8 mouse cellular contexts compared by ENCODE assay signal in the genomic region with DNA sequence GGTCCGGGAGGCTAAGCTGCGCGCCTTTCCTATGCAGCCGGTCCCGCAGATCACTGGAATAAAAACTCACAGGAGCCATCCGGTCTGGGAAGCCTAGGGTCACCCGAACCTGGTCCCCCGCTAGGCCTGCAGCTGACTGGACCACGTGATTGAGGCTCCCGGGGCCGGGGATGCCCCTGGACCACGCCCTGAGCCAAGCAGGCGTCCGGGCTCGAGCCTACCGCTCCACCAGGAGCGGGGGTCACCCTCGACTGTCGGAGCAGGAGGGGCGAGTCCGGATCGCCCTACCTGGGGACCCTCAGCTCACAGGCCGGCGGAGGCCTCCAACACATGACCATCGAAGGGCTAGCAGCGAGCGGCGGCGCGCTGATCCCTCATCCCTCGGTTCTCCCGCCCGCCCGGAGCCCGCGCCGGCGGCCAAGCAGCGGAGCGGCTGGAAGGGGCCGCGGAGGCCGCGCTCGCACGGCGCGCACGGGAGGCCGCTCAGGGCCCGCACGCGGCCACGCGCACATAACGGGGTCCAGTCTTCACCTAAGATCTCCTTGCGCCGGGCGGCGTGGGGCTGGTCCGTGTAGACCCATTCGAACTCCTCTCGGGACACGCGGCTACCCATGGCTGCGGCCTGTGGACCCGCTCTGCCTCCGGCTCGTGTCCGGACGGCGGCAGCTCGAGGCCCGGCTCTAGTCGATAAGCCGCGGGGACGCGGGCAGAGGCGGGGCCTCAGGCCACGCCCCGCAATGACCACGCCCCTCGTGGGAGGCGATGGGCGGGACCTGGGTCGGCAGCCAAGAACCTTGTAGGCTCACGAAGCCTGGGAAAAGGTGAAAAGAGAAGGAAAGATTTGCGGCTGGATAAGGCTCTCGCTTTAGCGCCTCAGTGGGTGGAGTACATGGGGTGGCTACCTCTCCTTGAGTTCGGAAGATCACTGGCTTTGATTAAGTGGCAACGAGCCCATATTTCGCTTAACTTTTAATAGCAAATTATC. TPM values are rescaled to one million over a fixed set of nuclear protein-coding genes. Genes with fewer than 3 reads are reported as not detected.
DNase-seq lines count a peak whose midpoint lies in the region; ATAC-seq and TF ChIP-seq lines count a peak whose summit lies in the region.

TSS of gene Degs1 (minus strand) at position 714 of the 985 bp plus-strand sequence.

- peak within 1 kb of the TSS; percentile 76 for H3K27ac ChIP-seq in MEL (ENCODE audit: control insufficient read depth, low read depth, low read length)
- H3K27ac ChIP-seq in cerebellum, adult 2 months (ENCODE audit: insufficient read depth, low read length), result peak within 1 kb of the TSS; percentile 67
- peak within 1 kb of the TSS; percentile 82 for H3K27ac ChIP-seq in forebrain, postnatal 0 days (ENCODE audit: low read depth, low read length)
- peak within 1 kb of the TSS; percentile 81 for H3K27ac ChIP-seq in lung, embryonic 15.5 days

- TF ChIP-seq EP300 in MEL (IDR thresholded peaks at IDR 0.05; ENCODE audit: low read depth in 1 of 2, low read length in 2 of 2), result peak in 1 of 2 experiments; percentile 38; a peak in 1 of 4 replicates

- DNase-seq in MEL (ENCODE audit: low read depth, low spot score), result peak; percentile 93
- DNase-seq in cerebellum, adult 2 months, result peak; percentile 93 to 96
- DNase-seq in forebrain, postnatal 0 days, result peak; percentile 92
- DNase-seq in heart, postnatal 4 days, result peak; percentile 98
- DNase-seq in layer of hippocampus, adult 8-10 months (ENCODE audit: low spot score in 2 of 2), result peak; percentile 80 to 93
- peak; percentile 89 for DNase-seq in ovary, adult 18-20 months (ENCODE audit: low spot score)
- peak; percentile 92 for DNase-seq in thymus, postnatal 0 days (ENCODE audit: low spot score)

- peaks cover 4 to 12% of the 10 kb centered on the region in 2 experiments; a peak in 3 of 4 replicates for H3K4me1 ChIP-seq in MEL (ENCODE audit: control insufficient read depth in 1 of 2, insufficient read depth in 2 of 2, low read length in 2 of 2)
- H3K4me1 ChIP-seq in cerebellum, adult 2 months (ENCODE audit: control insufficient read depth, insufficient read depth, low read length), result peaks cover 16% of the 10 kb centered on the region
- peaks cover 9% of the 10 kb centered on the region; the same call in 1 of the 2 replicates for H3K4me1 ChIP-seq in forebrain, postnatal 0 days (ENCODE audit: insufficient read depth)
- H3K4me1 ChIP-seq in lung, embryonic 15.5 days, result peaks cover 23% of the 10 kb centered on the region

- no peaks in the 10 kb centered on the region for H3K9me3 ChIP-seq in MEL (replicated peaks; ENCODE audit: insufficient read depth, low read length)
- H3K9me3 ChIP-seq in forebrain, postnatal 0 days (ENCODE audit: low read length), result no peaks in the 10 kb centered on the region
- H3K9me3 ChIP-seq in lung, embryonic 15.5 days, result no peaks in the 10 kb centered on the region

- peak within 1 kb of the TSS; percentile 98 for H3K9ac ChIP-seq in MEL (ENCODE audit: control insufficient read depth, low read depth, low read length, poor library complexity, severe bottlenecking)
- H3K9ac ChIP-seq in forebrain, postnatal 0 days, result peak within 1 kb of the TSS; percentile 92
- peak within 1 kb of the TSS; percentile 82 for H3K9ac ChIP-seq in lung, embryonic 15.5 days

- H3K27me3 ChIP-seq in MEL (ENCODE audit: control insufficient read depth in 1 of 2, insufficient read depth in 2 of 2, low read length in 2 of 2), result no peaks in the 10 kb centered on the region
- H3K27me3 ChIP-seq in cerebellum, adult 2 months (ENCODE audit: control insufficient read depth, insufficient read depth, low read length), result no peaks in the 10 kb centered on the region
- 0 out of 2 replicates have a peak, but pooled peaks cover 3% of the 10 kb centered on the region for H3K27me3 ChIP-seq in forebrain, postnatal 0 days (ENCODE audit: insufficient read depth, low read length)
- no peaks in the 10 kb centered on the region for H3K27me3 ChIP-seq in lung, embryonic 15.5 days

- TF ChIP-seq CTCF in MEL (IDR thresholded peaks at IDR 0.05 in 2 of 3, conservative IDR thresholded peaks at IDR 0.05 in 1 of 3; ENCODE audit: control insufficient read depth in 1 of 3, insufficient read depth in 1 of 3, low read depth in 2 of 3, low read length in 3 of 3, poor library complexity in 1 of 3, severe bottlenecking in 1 of 3), result no peak
- no peak for TF ChIP-seq CTCF in cerebellum, adult 2 months (IDR thresholded peaks at IDR 0.05; ENCODE audit: borderline replicate concordance, insufficient read depth, low read depth, low read length)
- TF ChIP-seq CTCF in forebrain, postnatal 0 days (IDR thresholded peaks at IDR 0.05; ENCODE audit: low read depth), result no peak

- H3K79me2 ChIP-seq in MEL (ENCODE audit: control insufficient read depth, insufficient read depth, low read length, poor library complexity), result peaks cover 30% of the 10 kb centered on the region

- H3K36me3 ChIP-seq in MEL (ENCODE audit: control insufficient read depth in 1 of 2, insufficient read depth in 2 of 2, low read length in 2 of 2), result peaks cover 9 to 13% of the 10 kb centered on the region in 2 experiments; a peak in 3 of 4 replicates
- peaks cover 17% of the 10 kb centered on the region for H3K36me3 ChIP-seq in forebrain, postnatal 0 days (ENCODE audit: insufficient read depth)
- H3K36me3 ChIP-seq in lung, embryonic 15.5 days, result peaks cover 19% of the 10 kb centered on the region

- ATAC-seq in forebrain, postnatal 0 days, result peak; percentile 91
- ATAC-seq in lung, embryonic 15.5 days (ENCODE audit: borderline replicate concordance, extremely low read depth, low FRiP score, low TSS enrichment), result peak; percentile 94

- peak within 1 kb of the TSS; percentile 88 for H3K4me2 ChIP-seq in forebrain, postnatal 0 days (ENCODE audit: low read depth)
- peak within 1 kb of the TSS; percentile 84 for H3K4me2 ChIP-seq in lung, embryonic 15.5 days

- TF ChIP-seq RAD21 in MEL (IDR thresholded peaks at IDR 0.05; ENCODE audit: low read depth, low read length), result no peak

- TF ChIP-seq POLR2A in MEL (IDR thresholded peaks at IDR 0.05; ENCODE audit: control insufficient read depth in 1 of 2, insufficient read depth in 1 of 2, low read depth in 1 of 2, low read length in 2 of 2, poor library complexity in 1 of 2), result peak; percentile 95 to 96; a peak in 3 of 4 replicates
- peak; percentile 87 for TF ChIP-seq POLR2A in cerebellum, adult 2 months (IDR thresholded peaks at IDR 0.05; ENCODE audit: borderline replicate concordance, insufficient read depth, low read length)

- H3K4me3 ChIP-seq in MEL (ENCODE audit: control insufficient read depth in 1 of 2, insufficient read depth in 1 of 2, low read depth in 2 of 2, low read length in 2 of 2), result peak within 1 kb of the TSS; percentile 82 to 90
- H3K4me3 ChIP-seq in cerebellum, adult 2 months (replicated peaks; ENCODE audit: insufficient read depth, low read depth, low read length), result peak within 1 kb of the TSS; percentile 68
- peak within 1 kb of the TSS; percentile 83 for H3K4me3 ChIP-seq in forebrain, postnatal 0 days (ENCODE audit: low read depth, low read length)
- H3K4me3 ChIP-seq in lung, embryonic 15.5 days, result peak within 1 kb of the TSS; percentile 74

- WGBS in cerebellum, adult 2 months, result under 1% methylated on average over 94 of the region's 94 CpGs
- WGBS in forebrain, postnatal 0 days, result under 1% methylated on average over 94 of the region's 94 CpGs
- under 1% methylated on average over 94 of the region's 94 CpGs for WGBS in lung, embryonic 15.5 days

TF ChIP-seq in MEL, 35 proteins besides CTCF, POLR2A, EP300 and RAD21 (continues in another document):
- TF ChIP-seq ZMIZ1 (IDR thresholded peaks at IDR 0.05; ENCODE audit: low read depth, low read length), result peak; percentile 67
- TF ChIP-seq MAFK (IDR thresholded peaks at IDR 0.05; ENCODE audit: borderline replicate concordance, low read depth, low read length), result no peak
- TF ChIP-seq TBP (IDR thresholded peaks at IDR 0.05; ENCODE audit: low read depth, low read length), result 0 out of 2 replicates have a peak, but pooled peaks have one; percentile 38
- no peak for TF ChIP-seq KAT2A (conservative IDR thresholded peaks at IDR 0.05; ENCODE audit: low read depth, low read length)
- TF ChIP-seq SIN3A (IDR thresholded peaks at IDR 0.05; ENCODE audit: low read length), result peak; percentile 76
- TF ChIP-seq TAL1 (IDR thresholded peaks at IDR 0.05; ENCODE audit: low read length), result no peak
- TF ChIP-seq ZNF384 (IDR thresholded peaks at IDR 0.05; ENCODE audit: low read depth, low read length), result no peak
- no peak for TF ChIP-seq ELF1 (IDR thresholded peaks at IDR 0.05; ENCODE audit: low read depth, low read length)
- TF ChIP-seq POLR2AphosphoS2 (IDR thresholded peaks at IDR 0.05; ENCODE audit: low read length), result peak; percentile 74; the same call in 1 of the 2 replicates
- no peak for TF ChIP-seq MEF2A (IDR thresholded peaks at IDR 0.05; ENCODE audit: extremely low read depth, insufficient replicate concordance, low read depth, low read length, poor library complexity, severe bottlenecking)
- TF ChIP-seq USF1 (IDR thresholded peaks at IDR 0.05; ENCODE audit: low read depth, low read length), result peak; percentile 90
- no peak for TF ChIP-seq JUND (IDR thresholded peaks at IDR 0.05; ENCODE audit: low read depth, low read length)
- 0 out of 2 replicates have a peak, but pooled peaks have one; percentile 27 for TF ChIP-seq MYC (IDR thresholded peaks at IDR 0.05; ENCODE audit: low read depth, low read length)
- no peak for TF ChIP-seq E2F4 (IDR thresholded peaks at IDR 0.05; ENCODE audit: borderline replicate concordance, low read depth, low read length)
- TF ChIP-seq MYB (IDR thresholded peaks at IDR 0.05; ENCODE audit: low read depth, low read length), result no peak
- peak; percentile 59; the same call in 1 of the 2 replicates for TF ChIP-seq UBTF (IDR thresholded peaks at IDR 0.05; ENCODE audit: borderline replicate concordance, insufficient read depth, low read depth, low read length)
- TF ChIP-seq NELFE (IDR thresholded peaks at IDR 0.05; ENCODE audit: low read depth, low read length), result peak; percentile 90
- TF ChIP-seq USF2 (IDR thresholded peaks at IDR 0.05; ENCODE audit: borderline replicate concordance in 1 of 2, insufficient read depth in 1 of 2, low read depth in 1 of 2, low read length in 2 of 2), result peak; percentile 13 to 50; a peak in 1 of 4 replicates

RNA-seq across cellular contexts. Expression of gene Degs1, which starts in this region (rescaled TPM):
- total RNA-seq in MEL (2012; rRNA removed), result 40.3 and 46.3 TPM in 2 replicates
- polyA plus RNA-seq in MEL (2012; ENCODE audit: insufficient read depth in 1 of 2, insufficient read length in 2 of 2, low read depth in 1 of 2, low replicate concordance in 2 of 2, missing spikeins in 1 of 2), result 10 to 100 TPM in 1 of 2 experiments, not detected in 1; 54.3 TPM
- 109 and 115 TPM in 2 replicates for polyA plus RNA-seq in cerebellum, adult 2 months (2012; rRNA removed)
- total RNA-seq in forebrain, postnatal 0 days (2014; rRNA removed), result 55.5 and 62.5 TPM in 2 replicates
- 76.1 and 87.2 TPM in 2 replicates for polyA plus RNA-seq in forebrain, postnatal 0 days (2015; fragmentation: Nextera tagmentation; extraction: Ambion mirVana)
- 100 to 1,000 TPM; 113 to 121 TPM for total RNA-seq in heart, postnatal 4 days (2021)
- total RNA-seq in layer of hippocampus, adult 8-10 months (2022), result 10 to 100 TPM; 74.3 to 83.6 (median 79.5) TPM
- 130 and 131 TPM in 2 replicates for polyA plus RNA-seq in lung, embryonic 15.5 days (2015; fragmentation: Nextera tagmentation; extraction: Ambion mirVana)
- polyA plus RNA-seq in thymus, postnatal 0 days (2015; fragmentation: Nextera tagmentation; extraction: Ambion mirVana), result 137 and 149 TPM in 2 replicates

Comparison
In these comparisons a context has a peak if more than half of its experiments do, and no peak if none do; other contexts are left out.
1. Peak in every context shown above with its lines: DNase-seq, ATAC-seq, H3K4me3 ChIP-seq and H3K27ac ChIP-seq.